Mouse (Mus musculus) hindbrain, embryonic 11.5 days (tissue): ENCODE data around the gene Nsg1. TPM values are rescaled to one million over a fixed set of nuclear protein-coding genes. Genes with fewer than 3 reads are reported as not detected.

Experiments used
- ATAC-seq: fragments of 200-750 bp; cut with Nextera tagmentation; 2 replicates; pipeline ENCODE4 v1.8.0; 2017; ENCODE audit warnings: mild to moderate bottlenecking, moderate TSS enrichment, moderate library complexity; ENCODE audit not compliant: low FRiP score
- DNase-seq: peaks from one replicate; pipeline ENCODE4 v3.0.0-alpha.2; 2015; ENCODE audit warnings: low spot score
- H3K27ac ChIP-seq: fragments of 300-500 bp; sonication (generic); 2 replicates; pipeline ENCODE4 v1.5.1; 2014; ENCODE audit warnings: mild to moderate bottlenecking, low read depth, low read length
- H3K27me3 ChIP-seq: fragments of 300-500 bp; sonication (generic); 2 replicates; pipeline ENCODE4 v1.6.1; 2014; ENCODE audit warnings: mild to moderate bottlenecking, low read length, moderate library complexity, mixed read lengths; ENCODE audit not compliant: control insufficient read depth, insufficient read depth
- H3K36me3 ChIP-seq: fragments of 300-500 bp; sonication (generic); 2 replicates; pipeline ENCODE4 v1.6.1; 2014; ENCODE audit warnings: mild to moderate bottlenecking, low read length, moderate library complexity, mixed read lengths; ENCODE audit not compliant: control insufficient read depth, insufficient read depth
- H3K4me1 ChIP-seq: fragments of 300-500 bp; sonication (generic); replicated peaks from 2 replicates; pipeline ENCODE4 v1.6.1; 2014; ENCODE audit warnings: low read length, mixed read lengths; ENCODE audit not compliant: control insufficient read depth, insufficient read depth
- H3K4me2 ChIP-seq: fragments of 300-500 bp; sonication (generic); replicated peaks from 2 replicates; pipeline ENCODE4 v1.6.1; 2014; ENCODE audit warnings: mild to moderate bottlenecking, low read depth, low read length
- H3K4me3 ChIP-seq: fragments of 300-500 bp; sonication (generic); 2 replicates; pipeline ENCODE4 v1.5.1; 2014; ENCODE audit warnings: low read depth, low read length
- H3K9ac ChIP-seq: fragments of 300-500 bp; sonication (generic); 2 replicates; pipeline ENCODE4 v1.6.1; 2014; ENCODE audit warnings: low read depth, low read length
- H3K9me3 ChIP-seq: fragments of 300-500 bp; sonication (generic); 2 replicates; pipeline ENCODE4 v1.6.1; 2016; ENCODE audit warnings: low read length; ENCODE audit not compliant: control insufficient read depth
- WGBS: fragments of 180-500 bp; shearing (Covaris S2); extraction: QIAGEN DNeasy Blood & Tissue Kit; methylation state at CpG from one replicate; pipeline ENCODE4 v1.1.7; 2014; 5-methylcytosine and 5-hydroxymethylcytosine counted together
- polyA plus RNA-seq: library from polyadenylated mRNA; unstranded; fragments of >200 nt; fragmentation: Nextera tagmentation; extraction: Ambion mirVana; gene quantifications from 2 replicates; pipeline ENCODE4 v1.2.1, GENCODE M21; 2014

Nsg1 gene
- polyA plus RNA-seq, 1 experiment from 2014 or later, result 88.7 TPM

GRCm38 (mm10) chr5:38190907-38191306 lies 31.2 kb upstream of the Nsg1 start:
- 91% methylated on average over 3 of the region's 3 CpGs for WGBS

GRCm38 (mm10) chr5:38187006-38187405 lies 27.3 kb upstream of the Nsg1 start:
- no peak overlapping the region for H3K27ac ChIP-seq
- H3K4me2 ChIP-seq, result no peak overlapping the region
- no peak for DNase-seq
- H3K4me3 ChIP-seq, result no peak overlapping the region
- no peak overlapping the region for H3K9ac ChIP-seq
- no peaks in the 10 kb centered on the region for H3K4me1 ChIP-seq
- no peaks in the 10 kb centered on the region for H3K9me3 ChIP-seq
- no peaks in the 10 kb centered on the region for H3K27me3 ChIP-seq
- 89% methylated on average over 2 of the region's 2 CpGs for WGBS
- ATAC-seq, result no peak
- H3K36me3 ChIP-seq, result no peaks in the 10 kb centered on the region

More at GRCm38 (mm10) chr5:38190907-38191306, 31.2 kb upstream of the Nsg1 start:
- no peak overlapping the region for H3K9ac ChIP-seq
- H3K4me2 ChIP-seq, result no peak overlapping the region
- no peaks in the 10 kb centered on the region for H3K36me3 ChIP-seq
- no peaks in the 10 kb centered on the region for H3K9me3 ChIP-seq
- H3K4me3 ChIP-seq, result no peak overlapping the region
- no peak overlapping the region for H3K27ac ChIP-seq
- H3K4me1 ChIP-seq, result no peaks in the 10 kb centered on the region
- no peaks in the 10 kb centered on the region for H3K27me3 ChIP-seq
- DNase-seq (no peak), ATAC-seq (no peak)

- Histone ChIP-seq H3K36me3 (no peaks in the 10 kb centered on the region), H3K4me2 (no peak overlapping the region), H3K4me1 (no peaks in the 10 kb centered on the region), H3K4me3 (no peak overlapping the region), H3K9me3 (no peaks in the 10 kb centered on the region), H3K27me3 (no peaks in the 10 kb centered on the region), H3K27ac (no peak overlapping the region), H3K9ac (no peak overlapping the region)
- DNase-seq (no peak), ATAC-seq (no peak)
- WGBS, result 87% methylated on average over 6 of the region's 6 CpGs
Measured at GRCm38 (mm10) chr5:38184688-38185285, 25.1 kb upstream of the Nsg1 start.

- ATAC-seq (no peak), DNase-seq (no peak)
- no peak overlapping the region for H3K4me2 ChIP-seq
- no peaks in the 10 kb centered on the region for H3K4me1 ChIP-seq
- no peaks in the 10 kb centered on the region for H3K9me3 ChIP-seq
- H3K36me3 ChIP-seq, result no peaks in the 10 kb centered on the region
- H3K9ac ChIP-seq, result no peak overlapping the region
- WGBS, result 83% methylated on average over 16 of the region's 16 CpGs
- no peak overlapping the region for H3K27ac ChIP-seq
- H3K27me3 ChIP-seq, result no peaks in the 10 kb centered on the region
- no peak overlapping the region for H3K4me3 ChIP-seq
Measured at GRCm38 (mm10) chr5:38174256-38174912, 14.7 kb upstream of the Nsg1 start.

- no peaks in the 10 kb centered on the region for H3K9me3 ChIP-seq
- no peaks in the 10 kb centered on the region for H3K27me3 ChIP-seq
- no peaks in the 10 kb centered on the region for H3K36me3 ChIP-seq
- H3K27ac ChIP-seq, result no peak overlapping the region
- H3K9ac ChIP-seq, result no peak overlapping the region
- 53% methylated on average over 5 of the region's 5 CpGs for WGBS
- no peak overlapping the region for H3K4me2 ChIP-seq
- no peak for ATAC-seq
- no peaks in the 10 kb centered on the region for H3K4me1 ChIP-seq
- DNase-seq, result no peak
- H3K4me3 ChIP-seq, result no peak overlapping the region
Measured at GRCm38 (mm10) chr5:38173766-38174165, 14.1 kb upstream of the Nsg1 start.

- no peak overlapping the region for H3K27ac ChIP-seq
- H3K27me3 ChIP-seq, result no peaks in the 10 kb centered on the region
- no peak overlapping the region for H3K9ac ChIP-seq
- no peak for ATAC-seq
- H3K4me1 ChIP-seq, result no peaks in the 10 kb centered on the region
- no peak overlapping the region for H3K4me2 ChIP-seq
- H3K9me3 ChIP-seq, result no peaks in the 10 kb centered on the region
- no peaks in the 10 kb centered on the region for H3K36me3 ChIP-seq
- DNase-seq, result no peak
- WGBS, result 80% methylated on average over 11 of the region's 11 CpGs
- no peak overlapping the region for H3K4me3 ChIP-seq
Measured at GRCm38 (mm10) chr5:38168497-38168896, 8.8 kb upstream of the Nsg1 start.

- Histone ChIP-seq H3K9ac (peak overlapping the region; percentile 95), H3K9me3 (no peaks in the 10 kb centered on the region), H3K4me2 (peak overlapping the region; percentile 80), H3K36me3 (peaks cover 10% of the 10 kb centered on the region), H3K4me3 (peak overlapping the region; percentile 89), H3K4me1 (0 out of 2 replicates have a peak, but pooled peaks cover 7% of the 10 kb centered on the region), H3K27me3 (0 out of 2 replicates have a peak, but pooled peaks cover 4% of the 10 kb centered on the region), H3K27ac (peak overlapping the region; percentile 84)
- peak; percentile 86 for DNase-seq
- WGBS, result under 1% methylated on average over 70 of the region's 79 CpGs
- peak; percentile 76 for ATAC-seq
Measured at GRCm38 (mm10) chr5:38158947-38159633, 617 bp downstream of the Nsg1 start.

- 2% methylated on average over 17 of the region's 17 CpGs for WGBS
- Histone ChIP-seq H3K4me1 (0 out of 2 replicates have a peak, but pooled peaks cover 8% of the 10 kb centered on the region), H3K4me2 (peak overlapping the region; percentile 80), H3K36me3 (peaks cover 12% of the 10 kb centered on the region), H3K9ac (peak overlapping the region; percentile 95), H3K27me3 (0 out of 2 replicates have a peak, but pooled peaks cover 4% of the 10 kb centered on the region), H3K9me3 (no peaks in the 10 kb centered on the region), H3K27ac (peak overlapping the region; percentile 84), H3K4me3 (peak overlapping the region; percentile 89)
- ATAC-seq, result peak; percentile 51
- peak; percentile 65 for DNase-seq
Measured at GRCm38 (mm10) chr5:38158501-38158946, 1.2 kb downstream of the Nsg1 start.
